Mouse (Mus musculus) splenic B cell, adult 2 months (primary cell): Measurements from ENCODE around the gene Ypel2.
"Not testable (repeated sequence)": the region's sequence is repeated elsewhere in the genome, so short reads cannot be mapped to it uniquely, and the experiment has no call there.

Experiments
- DNase-seq: peaks from one replicate; pipeline ENCODE4 v3.0.0-alpha.2; 2011; ENCODE audit warnings: low read depth, low spot score
- H3K27me3 ChIP-seq: 2 replicates; pipeline ENCODE4 v1.6.1; 2012; ENCODE audit warnings: mild to moderate bottlenecking, low read length, moderate library complexity, mixed read lengths; ENCODE audit not compliant: control insufficient read depth, poor library complexity, insufficient read depth, severe bottlenecking
- H3K36me3 ChIP-seq: 2 replicates; pipeline ENCODE4 v1.6.1; 2012; ENCODE audit warnings: mild to moderate bottlenecking, low read length, moderate library complexity, mixed read lengths; ENCODE audit not compliant: control insufficient read depth, poor library complexity, insufficient read depth, severe bottlenecking

Gene Ypel2

DNA sequence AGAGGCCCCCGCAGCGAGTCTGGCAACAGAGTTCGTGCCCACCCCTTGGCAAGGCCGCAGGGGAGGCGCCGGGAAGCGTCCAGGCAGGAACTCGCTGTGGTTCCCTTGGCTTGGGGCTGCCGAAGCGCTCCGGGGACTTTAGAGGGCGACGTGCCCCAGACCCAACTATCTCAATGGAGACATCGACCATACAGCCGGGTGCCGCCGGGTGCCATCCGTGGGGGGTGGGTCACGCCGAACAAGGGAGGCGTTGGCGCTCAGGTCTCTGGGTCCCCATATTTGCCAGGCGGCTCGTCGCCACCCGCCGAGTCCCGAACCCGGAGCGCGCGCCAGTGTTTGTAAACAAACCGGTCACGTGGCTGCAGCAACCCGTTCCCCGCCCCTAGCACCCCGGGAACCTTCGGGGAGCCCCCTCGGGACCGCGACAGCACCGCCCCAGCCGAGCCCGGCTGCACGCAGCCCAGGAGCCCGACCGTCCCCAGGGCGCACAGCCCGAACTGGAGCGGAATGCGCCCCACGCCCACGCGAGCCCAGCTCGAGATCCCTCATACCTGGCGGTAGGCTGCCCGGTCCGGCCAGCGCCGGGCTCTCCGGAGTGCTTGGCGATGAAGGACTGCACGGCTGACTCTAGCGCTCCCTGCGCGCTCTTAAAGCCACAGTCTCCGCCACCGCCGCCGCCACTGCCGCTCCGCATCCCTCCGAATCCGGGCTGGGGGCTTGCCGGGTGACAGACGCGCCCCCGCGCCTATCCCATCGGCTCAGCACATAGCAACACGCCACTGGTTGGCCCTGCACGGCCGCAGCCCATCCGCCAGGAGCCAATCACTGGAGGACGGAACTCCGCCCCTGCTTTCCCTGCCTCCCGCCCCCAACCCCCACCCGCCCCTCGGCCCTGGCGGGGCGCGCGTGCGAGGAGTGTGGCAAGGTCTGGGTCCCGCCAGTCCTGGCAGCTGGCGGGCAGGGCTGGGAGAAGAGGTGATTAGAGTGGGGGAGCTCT, at the start of gene Ypel2:
Gene Ypel2 (minus strand): TSS at position 667 of the 997 bp plus-strand sequence.
- Histone ChIP-seq H3K36me3 (no peaks in the 10 kb centered on the region), H3K27me3 (no peaks in the 10 kb centered on the region)
- DNase-seq = peak; percentile 90

- Histone ChIP-seq H3K27me3 (no peaks in the 10 kb centered on the region), H3K36me3 (no peaks in the 10 kb centered on the region)
- DNase-seq = no peak
Measured at GRCm38 (mm10) chr11:87043052-87043451, 49.5 kb upstream of the Ypel2 start.

DNA sequence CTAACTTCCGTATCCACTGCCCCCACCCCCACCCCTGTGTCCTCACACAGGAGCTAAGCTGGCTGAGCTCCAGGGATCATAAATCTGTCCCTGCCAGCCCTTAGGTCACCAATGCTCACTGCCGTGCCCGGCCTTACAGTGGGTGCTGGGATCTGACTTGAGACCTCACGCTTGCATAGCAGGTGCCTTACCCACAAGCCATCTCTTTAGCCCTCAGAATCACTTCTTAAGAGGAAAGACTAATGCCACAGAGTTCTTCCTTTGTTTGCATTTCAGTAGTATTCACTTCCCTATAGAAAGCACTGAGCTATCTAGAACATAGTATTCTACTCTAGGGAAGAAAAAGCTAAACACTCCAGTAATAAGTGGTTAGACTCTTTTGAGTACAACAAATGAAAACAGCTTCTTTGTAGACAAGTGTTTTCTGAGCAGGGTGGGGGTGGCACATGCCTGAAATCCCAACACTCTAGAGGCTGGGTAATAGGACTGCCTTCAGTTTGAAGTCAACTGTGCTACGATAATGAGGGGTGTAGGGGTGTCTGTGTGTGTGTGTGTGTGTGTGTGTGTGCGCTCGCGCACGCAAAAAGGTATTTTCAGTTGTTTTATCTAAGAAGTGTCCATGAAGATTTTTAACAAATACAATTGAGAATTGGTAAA, 45.9 kb upstream of the Ypel2 start:
- peak; percentile 58 for DNase-seq
- Histone ChIP-seq H3K36me3 (no peaks in the 10 kb centered on the region), H3K27me3 (no peaks in the 10 kb centered on the region)

DNA sequence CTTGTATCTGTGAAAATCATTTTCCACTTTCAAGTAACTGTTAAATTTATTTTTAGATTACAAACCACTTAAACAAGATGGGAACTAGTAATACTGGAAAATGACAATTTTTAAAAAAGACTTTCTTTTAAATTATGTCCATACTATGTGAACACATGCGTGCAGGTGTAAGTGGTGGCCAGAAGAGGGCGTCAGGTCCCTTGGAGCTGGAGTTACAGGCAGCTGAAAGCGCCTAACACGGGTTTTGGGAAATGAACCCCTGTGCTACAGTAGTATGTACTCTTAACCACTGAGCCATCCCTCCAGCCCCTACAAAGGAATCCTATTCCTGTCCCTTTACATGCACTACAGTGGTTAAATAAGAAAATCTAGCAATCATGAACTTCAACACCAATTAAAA, 42.7 kb upstream of the Ypel2 start:
- no peak for DNase-seq
- no peaks in the 10 kb centered on the region for H3K27me3 ChIP-seq
- H3K36me3 ChIP-seq = no peaks in the 10 kb centered on the region

DNA sequence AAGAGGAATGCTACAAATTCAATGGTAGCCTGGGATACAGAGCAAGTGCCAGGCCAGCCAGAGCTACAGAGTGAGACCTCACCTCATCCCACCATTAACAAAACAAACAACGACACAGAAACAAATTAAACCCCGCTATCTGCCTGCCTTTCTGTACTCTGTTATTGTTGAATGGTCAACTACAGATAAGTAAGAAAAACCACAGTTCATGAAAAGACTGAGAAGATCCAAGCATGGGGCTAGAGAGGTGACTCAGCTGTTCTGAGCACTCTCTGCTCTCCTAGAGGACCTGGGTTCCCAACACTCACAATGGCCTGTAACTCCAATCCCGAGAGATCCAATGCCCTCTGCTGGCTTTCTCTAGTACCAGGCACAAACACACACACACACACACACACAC, 34.7 kb upstream of the Ypel2 start:
- H3K36me3 ChIP-seq = no peaks in the 10 kb centered on the region
- H3K27me3 ChIP-seq = no peaks in the 10 kb centered on the region
- DNase-seq = no peak

DNA sequence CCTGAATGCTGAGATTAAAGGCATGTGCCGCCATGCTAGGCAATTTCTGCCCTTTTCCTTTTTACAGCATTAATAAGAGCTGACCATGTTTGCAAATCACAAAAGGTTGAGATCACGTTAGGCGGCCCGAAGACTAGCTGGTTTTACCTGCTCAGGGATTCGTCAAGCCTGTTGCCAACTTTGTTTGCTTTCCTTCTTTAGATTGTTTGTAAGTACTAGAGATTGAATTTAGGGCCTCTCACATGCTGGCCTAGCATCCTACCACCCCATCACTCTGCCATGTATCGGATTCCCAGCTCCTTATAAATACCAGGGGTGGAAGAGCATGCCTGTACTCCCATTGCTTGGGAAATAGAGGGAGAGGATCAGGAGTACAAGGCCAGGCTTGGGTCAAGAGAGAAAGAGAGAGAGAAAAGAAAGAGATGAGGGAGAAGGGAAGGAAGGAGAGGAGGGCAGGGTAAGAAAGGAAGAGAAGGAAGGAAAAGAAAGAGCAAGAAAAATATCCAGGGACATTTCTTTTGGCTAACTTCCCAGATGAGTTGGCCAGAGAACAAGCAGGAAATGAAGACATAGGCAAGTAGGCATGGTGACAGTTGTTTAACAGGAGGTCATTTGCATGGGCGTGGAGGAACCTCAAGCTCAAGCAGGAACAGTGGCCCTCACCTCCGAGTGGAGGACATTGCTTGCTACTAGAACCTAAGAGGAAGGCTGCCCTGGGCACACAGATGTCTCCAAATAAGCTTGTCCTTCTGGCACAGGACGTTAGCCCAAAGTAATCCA, 32.8 kb upstream of the Ypel2 start:
- Histone ChIP-seq H3K27me3 (no peaks in the 10 kb centered on the region), H3K36me3 (no peaks in the 10 kb centered on the region)
- no peak for DNase-seq

DNA sequence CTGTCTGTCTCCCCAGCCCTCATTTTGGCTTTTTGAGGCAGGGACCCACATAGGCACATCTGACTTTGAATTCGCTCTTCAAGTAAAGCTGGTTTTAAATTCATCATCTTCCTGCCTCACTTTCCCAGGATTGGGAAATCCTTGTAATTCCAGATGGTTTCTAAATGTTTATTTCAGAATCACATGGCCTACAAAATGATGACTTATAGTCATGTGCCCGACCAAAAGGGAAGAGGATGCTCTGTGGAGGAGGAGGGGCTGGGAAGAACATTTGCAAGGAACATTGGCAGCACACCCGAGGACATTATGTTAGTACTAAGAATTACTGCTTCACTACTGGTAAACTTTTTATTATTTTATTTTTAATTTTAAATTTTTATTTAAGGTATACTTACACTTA, 31.8 kb upstream of the Ypel2 start:
- H3K27me3 ChIP-seq = no peaks in the 10 kb centered on the region
- DNase-seq = no peak
- H3K36me3 ChIP-seq = no peaks in the 10 kb centered on the region

GRCm38 (mm10) chr11:87023240-87023639, 29.7 kb upstream of the Ypel2 start:
- H3K36me3 ChIP-seq, H3K27me3 ChIP-seq, DNase-seq: not testable (repeated sequence)

DNA sequence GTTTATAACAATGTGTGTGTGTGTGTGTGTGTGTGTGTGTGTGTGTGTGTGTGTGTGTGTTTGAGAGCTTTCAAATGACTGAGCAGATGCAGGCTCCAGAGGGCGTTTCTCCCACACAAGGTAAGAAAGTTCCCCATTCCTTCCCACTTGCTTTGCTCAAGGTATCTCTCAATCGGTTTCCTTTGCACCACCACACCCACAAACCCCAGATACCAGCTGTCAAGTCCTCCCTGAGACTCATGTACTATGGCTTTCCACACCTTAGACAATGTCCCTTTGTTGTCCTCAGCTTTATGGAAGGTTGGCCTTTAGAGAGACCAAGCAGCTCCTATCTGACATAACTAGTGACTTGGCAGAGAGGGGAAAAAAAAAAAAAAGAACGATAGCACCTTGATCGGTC, 29.3 kb upstream of the Ypel2 start:
- Histone ChIP-seq H3K36me3 (no peaks in the 10 kb centered on the region), H3K27me3 (no peaks in the 10 kb centered on the region)
- no peak for DNase-seq

- no peak for DNase-seq
- H3K36me3 ChIP-seq = no peaks in the 10 kb centered on the region
- H3K27me3 ChIP-seq = no peaks in the 10 kb centered on the region
Measured at GRCm38 (mm10) chr11:87021551-87021950, 28.0 kb upstream of the Ypel2 start.

GRCm38 (mm10) chr11:87020449-87020848, 26.9 kb upstream of the Ypel2 start:
- Histone ChIP-seq H3K27me3 (no peaks in the 10 kb centered on the region), H3K36me3 (no peaks in the 10 kb centered on the region)
- no peak for DNase-seq

DNA sequence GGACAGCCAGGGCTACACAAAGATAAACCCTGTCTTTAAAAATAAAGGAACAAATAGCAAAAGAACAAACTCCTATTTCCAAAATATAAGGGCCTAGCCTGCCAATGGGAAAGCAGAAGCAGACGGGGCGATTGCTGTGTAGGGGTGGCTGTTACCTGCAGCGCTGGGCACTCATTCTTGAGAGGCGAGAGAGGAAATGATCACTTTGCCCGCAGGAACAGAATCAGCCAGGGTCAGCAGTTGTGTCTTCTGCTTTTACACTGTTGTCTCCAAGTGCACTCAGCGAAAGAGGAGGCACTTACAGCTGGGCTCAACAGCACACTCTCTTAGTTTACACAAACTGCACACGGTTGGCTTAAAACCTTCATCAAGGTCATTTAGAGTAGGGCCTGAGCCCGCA, 25.9 kb upstream of the Ypel2 start:
- Histone ChIP-seq H3K27me3 (no peaks in the 10 kb centered on the region), H3K36me3 (no peaks in the 10 kb centered on the region)
- DNase-seq = no peak

- Histone ChIP-seq H3K36me3 (no peaks in the 10 kb centered on the region), H3K27me3 (no peaks in the 10 kb centered on the region)
- no peak for DNase-seq
Measured at GRCm38 (mm10) chr11:87018081-87018480, 24.6 kb upstream of the Ypel2 start.

GRCm38 (mm10) chr11:87015691-87016090, 22.2 kb upstream of the Ypel2 start:
- Histone ChIP-seq H3K36me3 (no peaks in the 10 kb centered on the region), H3K27me3 (no peaks in the 10 kb centered on the region)
- no peak for DNase-seq

- Histone ChIP-seq H3K36me3 (no peaks in the 10 kb centered on the region), H3K27me3 (no peaks in the 10 kb centered on the region)
- peak; percentile 64 for DNase-seq
Measured at GRCm38 (mm10) chr11:87010476-87010875, 17.0 kb upstream of the Ypel2 start.
